Mouse (Mus musculus): Measurements from ENCODE around the gene Esyt1. TPM values are rescaled to one million over a fixed set of nuclear protein-coding genes. Genes with fewer than 3 reads are reported as not detected.
"Not testable (repeated sequence)": the region's sequence is repeated elsewhere in the genome, so short reads cannot be mapped to it uniquely, and the experiment has no call there.

Gene Esyt1
- polyA plus RNA-seq (2015; fragmentation: Nextera tagmentation; extraction: Ambion mirVana): 14.2 and 14.8 TPM in 2 replicates

DNA sequence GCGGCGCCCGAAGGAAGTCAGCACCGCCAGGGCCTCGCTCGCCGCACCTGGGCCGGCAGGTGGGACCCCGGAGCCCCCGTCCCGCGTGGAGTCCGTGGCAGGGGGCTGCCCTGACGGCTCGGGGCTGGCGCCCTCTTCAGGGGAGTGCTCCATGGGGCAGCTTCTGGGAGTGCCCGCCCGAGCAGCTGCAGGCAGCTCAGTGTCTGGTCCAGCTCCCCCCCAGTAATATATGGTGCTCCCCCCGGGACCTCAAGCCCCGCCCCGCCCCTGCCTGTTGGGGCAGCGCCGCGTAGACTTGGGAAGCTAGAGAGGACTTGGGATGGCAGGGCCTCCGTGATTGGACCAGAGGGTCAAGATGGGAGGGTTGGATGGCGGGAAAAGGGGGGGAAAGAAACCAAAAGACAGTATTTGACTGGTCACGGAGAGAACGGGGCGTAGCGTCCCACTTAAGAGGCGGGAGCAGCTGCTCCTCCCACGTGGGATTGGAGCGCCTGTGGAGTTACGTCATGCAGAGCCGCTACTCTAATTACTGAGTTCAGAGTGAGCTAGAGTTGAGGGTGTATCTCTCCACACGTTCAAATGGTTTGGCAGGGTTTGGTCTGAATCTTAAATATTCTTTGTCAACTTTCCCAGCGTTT is at the start of gene Esyt1:
Gene Esyt1, minus strand, starts transcription at position 201 of the 638 bp plus-strand sequence.
- Histone ChIP-seq H3K27ac (replicated peaks) (peak within 1 kb of the TSS; percentile 40), H3K4me1 (replicated peaks) (peaks cover 27% of the 10 kb centered on the region), H3K27me3 (no peaks in the 10 kb centered on the region), H3K9me3 (no peaks in the 10 kb centered on the region), H3K4me2 (peak within 1 kb of the TSS; percentile 99), H3K4me3 (peak within 1 kb of the TSS; percentile 77), H3K36me3 (no peaks in the 10 kb centered on the region), H3K9ac (peak within 1 kb of the TSS; percentile 65)
- ATAC-seq (ENCODE audit: low FRiP score, low read depth): peak; percentile 96
- under 1% methylated on average over 37 of the region's 37 CpGs for WGBS

- 95% methylated on average over 2 of the region's 2 CpGs for WGBS
- Histone ChIP-seq H3K27ac (replicated peaks) (no peak overlapping the region), H3K4me2 (no peak overlapping the region), H3K4me1 (replicated peaks) (no peaks in the 10 kb centered on the region), H3K36me3 (no peaks in the 10 kb centered on the region), H3K27me3 (no peaks in the 10 kb centered on the region), H3K9me3 (no peaks in the 10 kb centered on the region), H3K4me3 (no peak overlapping the region), H3K9ac (no peak overlapping the region)
- ATAC-seq (ENCODE audit: low FRiP score, low read depth): no peak
These were observed 49.4 kb upstream of the Esyt1 start for GRCm38 (mm10) chr10:128575063-128575462.

DNA sequence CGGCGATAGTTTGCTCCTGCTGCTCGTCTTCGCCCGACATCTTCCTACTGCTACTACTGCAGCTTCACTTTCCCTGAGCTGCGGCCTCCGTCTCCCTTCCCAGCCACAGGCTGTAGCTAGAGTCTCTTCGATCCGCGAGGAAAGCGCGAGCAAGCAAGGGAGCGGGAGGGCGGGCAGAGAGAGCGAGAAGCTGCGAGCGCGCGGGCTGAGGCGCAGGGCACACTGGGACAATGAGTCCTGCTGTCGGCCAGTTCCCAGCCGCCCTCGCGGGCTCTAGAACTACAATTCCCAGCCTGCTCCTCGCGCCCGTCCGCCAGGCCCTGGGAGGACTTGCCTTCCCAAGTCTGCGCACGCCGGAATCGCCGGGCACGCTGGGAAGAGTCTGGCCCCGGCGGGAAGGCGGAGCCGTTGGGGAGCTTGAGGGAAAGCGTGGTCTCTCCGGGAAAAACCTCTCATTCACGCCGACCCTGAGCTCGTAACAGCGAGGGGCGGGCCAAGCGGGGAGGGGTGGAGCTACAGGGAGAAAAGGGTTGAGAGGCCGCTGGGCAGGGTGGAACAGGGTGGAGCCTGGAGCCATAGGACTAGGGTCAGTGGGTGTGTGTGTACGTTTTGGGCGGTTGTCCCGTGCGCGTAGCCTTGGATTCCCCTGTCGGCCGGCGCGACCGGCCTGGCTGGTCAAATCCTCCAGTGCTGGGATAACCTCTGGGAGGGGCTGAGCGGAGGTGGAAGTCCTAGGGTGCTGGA is 40.3 kb upstream of the Esyt1 start, which contains the start of gene Pa2g4:
Gene Pa2g4, minus strand, starts transcription at position 200 of the 744 bp plus-strand sequence.
- peak within 1 kb of the TSS; percentile 78 for H3K4me3 ChIP-seq
- peaks cover 24% of the 10 kb centered on the region for H3K4me1 ChIP-seq (replicated peaks)
- H3K9ac ChIP-seq: peak within 1 kb of the TSS; percentile 87
- H3K27me3 ChIP-seq: no peaks in the 10 kb centered on the region
- under 1% methylated on average over 58 of the region's 58 CpGs for WGBS
- H3K36me3 ChIP-seq: peaks cover 15% of the 10 kb centered on the region
- peak within 1 kb of the TSS; percentile 87 for H3K27ac ChIP-seq (replicated peaks)
- H3K9me3 ChIP-seq: no peaks in the 10 kb centered on the region
- peak within 1 kb of the TSS; percentile 94 for H3K4me2 ChIP-seq
- ATAC-seq (ENCODE audit: low FRiP score, low read depth): peak; percentile 99

DNA sequence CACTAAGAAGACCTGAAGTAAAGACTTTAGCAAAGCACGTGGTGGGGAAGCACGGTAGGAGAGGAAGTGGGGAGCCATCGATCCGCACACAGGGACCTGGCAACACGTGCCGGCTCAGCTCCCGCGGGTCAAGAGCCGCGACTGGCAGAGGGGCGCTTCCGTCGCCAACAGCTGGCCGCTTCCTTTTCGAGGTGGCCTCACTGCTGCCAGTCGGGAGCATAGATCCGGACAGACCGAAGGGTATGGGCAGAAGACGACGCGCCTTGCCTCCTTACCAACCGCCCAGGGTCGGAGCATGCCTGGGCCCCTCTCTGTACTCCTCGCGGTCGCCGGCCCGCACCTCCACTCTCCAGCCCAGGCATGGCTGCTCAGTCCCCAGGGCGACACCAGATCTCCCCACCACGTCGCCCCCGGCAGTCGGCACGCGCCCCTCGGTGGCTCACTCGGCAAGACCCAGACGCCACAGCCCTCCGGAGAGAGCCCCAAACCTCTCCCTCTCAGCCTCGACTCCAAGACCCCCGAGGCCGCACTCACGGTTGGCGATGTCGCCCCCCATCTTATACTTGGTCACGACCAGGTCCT is 39.6 kb upstream of the Esyt1 start:
- Histone ChIP-seq H3K9ac (peak overlapping the region; percentile 87), H3K4me1 (replicated peaks) (peaks cover 24% of the 10 kb centered on the region), H3K27ac (replicated peaks) (peak overlapping the region; percentile 85), H3K4me2 (peak overlapping the region; percentile 94), H3K36me3 (peaks cover 22% of the 10 kb centered on the region), H3K4me3 (peak overlapping the region; percentile 78), H3K9me3 (no peaks in the 10 kb centered on the region), H3K27me3 (no peaks in the 10 kb centered on the region)
- WGBS: under 1% methylated on average over 46 of the region's 46 CpGs
- peak; percentile 53 for ATAC-seq (ENCODE audit: low FRiP score, low read depth)

- Histone ChIP-seq H3K36me3 (peaks cover 39% of the 10 kb centered on the region), H3K27ac (replicated peaks) (no peak overlapping the region), H3K4me3 (0 out of 2 replicates have a peak overlapping the region, but pooled peaks have one; percentile 2), H3K4me1 (replicated peaks) (peaks cover 24% of the 10 kb centered on the region), H3K9me3 (no peaks in the 10 kb centered on the region), H3K4me2 (peak overlapping the region; percentile 94; the same call in 1 of the 2 replicates), H3K27me3 (no peaks in the 10 kb centered on the region), H3K9ac (no peak overlapping the region)
- 94% methylated on average over 6 of the region's 6 CpGs for WGBS
- ATAC-seq (ENCODE audit: low FRiP score, low read depth): no peak
These were observed 37.9 kb upstream of the Esyt1 start for GRCm38 (mm10) chr10:128563544-128563943.

DNA sequence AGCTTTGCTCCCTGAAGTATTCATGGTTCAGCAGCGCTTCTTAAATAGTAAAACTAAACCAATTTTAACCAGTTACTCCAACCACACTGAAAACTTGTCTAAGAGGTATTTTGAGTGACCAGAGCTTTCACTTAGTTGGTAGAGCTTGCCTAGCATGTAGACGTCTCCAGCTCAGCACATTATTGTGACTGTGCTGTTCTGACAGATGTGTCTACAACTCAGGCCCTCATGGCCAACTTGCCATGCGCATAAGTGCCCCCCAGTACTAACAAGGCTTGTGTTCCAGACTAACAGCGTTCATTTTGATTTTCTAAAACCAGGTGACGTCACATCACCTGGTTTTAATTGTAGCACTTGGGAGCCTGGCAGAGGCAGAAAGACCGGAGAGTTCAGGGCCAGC is 31.3 kb upstream of the Esyt1 start:
- ATAC-seq (ENCODE audit: low FRiP score, low read depth): no peak
- 85% methylated on average over 6 of the region's 6 CpGs for WGBS
- Histone ChIP-seq H3K4me3 (no peak overlapping the region), H3K4me2 (no peak overlapping the region), H3K9me3 (no peaks in the 10 kb centered on the region), H3K36me3 (peaks cover 43% of the 10 kb centered on the region), H3K27ac (replicated peaks) (no peak overlapping the region), H3K4me1 (replicated peaks) (no peaks in the 10 kb centered on the region), H3K27me3 (no peaks in the 10 kb centered on the region), H3K9ac (no peak overlapping the region)

- Histone ChIP-seq H3K9me3 (no peaks in the 10 kb centered on the region), H3K4me1 (replicated peaks) (no peaks in the 10 kb centered on the region), H3K4me3 (no peak overlapping the region), H3K27me3 (no peaks in the 10 kb centered on the region), H3K9ac (no peak overlapping the region), H3K4me2 (no peak overlapping the region), H3K36me3 (peaks cover 39% of the 10 kb centered on the region), H3K27ac (replicated peaks) (no peak overlapping the region)
- no peak for ATAC-seq (ENCODE audit: low FRiP score, low read depth)
These were observed 30.6 kb upstream of the Esyt1 start for GRCm38 (mm10) chr10:128556286-128556685.

GRCm38 (mm10) chr10:128555567-128555966 is 29.9 kb upstream of the Esyt1 start:
- not testable (repeated sequence) for H3K9ac ChIP-seq; H3K4me1 ChIP-seq (replicated peaks); H3K4me3 ChIP-seq; H3K27me3 ChIP-seq; H3K27ac ChIP-seq (replicated peaks); H3K4me2 ChIP-seq; H3K9me3 ChIP-seq; ATAC-seq (ENCODE audit: low FRiP score, low read depth)
- H3K36me3 ChIP-seq: peaks cover 32% of the 10 kb centered on the region
- 93% methylated on average over 1 of the region's 1 CpGs for WGBS

DNA sequence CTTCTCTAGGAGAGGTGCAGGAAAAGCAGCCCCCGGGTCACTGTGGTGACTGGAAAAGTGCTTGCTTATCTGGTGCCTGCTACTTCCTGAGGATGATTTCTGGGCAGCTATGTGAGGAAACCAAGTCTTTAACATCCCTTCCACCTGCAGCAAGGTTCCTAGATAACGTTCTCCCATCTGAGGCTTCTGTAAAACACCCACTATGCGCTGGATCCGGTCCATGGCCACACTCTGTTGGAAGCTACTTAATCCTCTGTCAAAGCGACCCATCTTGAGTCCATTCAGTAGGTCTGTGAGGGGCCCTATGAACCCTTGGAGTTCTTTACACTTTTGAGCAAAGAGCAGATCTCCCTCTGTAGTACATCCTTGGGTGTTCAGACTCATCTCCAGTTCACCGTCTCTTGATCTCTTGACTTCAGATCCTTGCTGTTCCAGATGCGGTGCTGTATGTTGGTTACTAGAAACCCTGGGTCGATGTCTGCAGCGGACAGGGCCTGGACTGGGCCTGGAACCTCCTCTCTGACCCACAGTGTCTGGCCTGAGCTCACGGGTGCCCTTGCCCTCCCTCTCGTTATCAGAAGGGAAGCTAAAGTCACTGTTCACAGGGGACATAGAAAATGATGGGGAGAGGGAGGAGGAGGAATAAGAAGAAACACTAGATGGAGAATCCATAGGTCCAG is 24.6 kb upstream of the Esyt1 start:
- not testable (repeated sequence) for H3K9ac ChIP-seq; H3K4me3 ChIP-seq; H3K36me3 ChIP-seq; H3K27me3 ChIP-seq; ATAC-seq (ENCODE audit: low FRiP score, low read depth); H3K4me2 ChIP-seq; H3K9me3 ChIP-seq
- peak overlapping the region; percentile 97; the same call in 1 of the 2 replicates for H3K27ac ChIP-seq (replicated peaks)
- H3K4me1 ChIP-seq (replicated peaks): peaks cover 17% of the 10 kb centered on the region
- WGBS: 94% methylated on average over 11 of the region's 11 CpGs

GRCm38 (mm10) chr10:128549682-128550057 is 24.0 kb upstream of the Esyt1 start:
- peaks cover 17% of the 10 kb centered on the region for H3K4me1 ChIP-seq (replicated peaks)
- not testable (repeated sequence) for H3K27me3 ChIP-seq; ATAC-seq (ENCODE audit: low FRiP score, low read depth); H3K9ac ChIP-seq; H3K9me3 ChIP-seq; H3K4me3 ChIP-seq; H3K36me3 ChIP-seq
- peak overlapping the region; percentile 89 for H3K4me2 ChIP-seq
- H3K27ac ChIP-seq (replicated peaks): peak overlapping the region; percentile 97
- 68% methylated on average over 6 of the region's 6 CpGs for WGBS

DNA sequence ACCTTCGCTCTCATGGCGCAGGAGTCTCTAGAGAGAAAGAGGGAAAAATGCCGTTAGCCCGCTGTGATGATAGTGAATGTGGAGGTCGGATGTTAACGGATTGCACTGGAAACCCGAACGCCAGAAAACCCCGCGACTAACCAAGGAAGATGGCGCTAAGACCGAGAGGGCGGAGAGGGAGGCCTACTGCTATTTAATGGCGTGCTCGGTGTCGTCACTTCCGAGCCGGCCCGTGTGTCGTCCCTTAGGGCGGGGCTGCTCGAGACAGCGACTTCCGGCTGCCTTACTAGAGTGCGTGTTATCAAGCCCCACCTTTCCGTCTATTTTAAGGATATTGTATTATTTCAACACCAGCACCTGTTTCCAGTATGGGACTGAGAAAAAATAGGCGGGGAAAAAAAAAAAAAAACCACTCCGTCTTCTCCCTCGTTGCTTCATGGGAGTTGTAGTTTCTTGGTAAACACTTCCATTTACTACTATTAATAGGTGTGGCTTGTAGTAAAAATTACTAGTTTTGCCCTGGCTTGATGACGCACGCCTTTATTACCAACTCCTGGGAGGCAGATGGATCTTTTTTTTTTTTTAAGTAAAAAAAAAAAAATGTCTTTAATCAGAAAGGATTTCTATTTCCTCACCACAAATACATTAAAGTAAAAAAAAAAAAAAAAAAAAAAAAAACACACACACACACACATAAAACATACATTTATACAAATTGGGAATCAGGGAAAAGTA is 23.4 kb upstream of the Esyt1 start, which contains the start of gene Rpl41:
Gene Rpl41, minus strand, starts transcription at position 359 of the 735 bp plus-strand sequence.
- H3K4me1 ChIP-seq (replicated peaks): peaks cover 17% of the 10 kb centered on the region
- under 1% methylated on average over 31 of the region's 31 CpGs for WGBS
- peak within 1 kb of the TSS; percentile 89 for H3K4me2 ChIP-seq
- H3K4me3 ChIP-seq: peak within 1 kb of the TSS; percentile 64
- H3K27me3 ChIP-seq: no peaks in the 10 kb centered on the region
- peak; percentile 91 for ATAC-seq (ENCODE audit: low FRiP score, low read depth)
- peaks cover 14% of the 10 kb centered on the region for H3K36me3 ChIP-seq
- H3K9me3 ChIP-seq: no peaks in the 10 kb centered on the region
- H3K9ac ChIP-seq: peak within 1 kb of the TSS; percentile 65
- H3K27ac ChIP-seq (replicated peaks): peak within 1 kb of the TSS; percentile 97

All from hindbrain, embryonic 15.5 days (tissue).